Mouse (Mus musculus) B cell, adult 2 months (primary cell): ENCODE data around the gene Cldn4.
A peak's percentile ranks its signal among the peaks of the same experiment; 100 is the strongest.

Experiments used
- DNase-seq, 2 experiments: peaks; one replicate each; pipeline ENCODE4 v3.0.0; 2022

Cldn4 gene

DNA sequence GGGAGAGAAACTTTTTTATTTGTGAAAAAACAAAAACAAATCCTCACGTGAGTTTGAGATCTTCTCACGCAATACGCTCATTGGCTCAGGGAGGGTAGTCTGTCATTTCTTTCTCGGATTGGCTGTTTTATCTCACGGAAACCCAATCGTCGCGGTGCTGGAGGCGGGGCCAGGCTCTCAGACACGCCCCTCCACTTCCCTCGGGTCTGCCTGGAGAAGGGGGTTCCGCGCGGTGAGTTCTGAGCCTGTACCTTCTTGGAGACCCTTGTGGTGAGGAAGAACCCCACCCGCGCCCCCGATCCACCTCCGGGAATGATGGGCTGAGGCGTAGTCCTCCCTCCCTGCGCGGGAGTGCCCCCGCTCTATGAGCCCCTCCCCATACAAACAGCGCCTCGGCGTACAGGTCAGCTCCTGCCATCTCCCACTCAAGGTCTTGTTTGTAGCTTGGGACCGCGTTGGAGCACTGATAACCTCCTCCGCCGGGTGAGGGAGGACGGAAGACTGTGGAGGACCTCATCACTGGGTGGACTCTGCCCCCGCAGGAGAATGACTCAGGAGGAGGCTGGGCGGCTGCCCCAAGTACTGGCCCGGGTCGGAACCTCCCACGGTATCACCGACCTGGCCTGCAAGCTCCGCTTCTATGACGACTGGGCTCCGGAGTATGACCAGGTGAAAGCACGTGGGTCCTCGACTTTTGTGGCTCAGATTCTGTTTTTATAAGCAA, 14.4 kb downstream of the Cldn4 start, which contains the start of gene Mettl27:
Gene Mettl27, plus strand, starts transcription at position 190 of the 724 bp plus-strand sequence.
- DNase-seq: peak; percentile 88 to 89

DNA sequence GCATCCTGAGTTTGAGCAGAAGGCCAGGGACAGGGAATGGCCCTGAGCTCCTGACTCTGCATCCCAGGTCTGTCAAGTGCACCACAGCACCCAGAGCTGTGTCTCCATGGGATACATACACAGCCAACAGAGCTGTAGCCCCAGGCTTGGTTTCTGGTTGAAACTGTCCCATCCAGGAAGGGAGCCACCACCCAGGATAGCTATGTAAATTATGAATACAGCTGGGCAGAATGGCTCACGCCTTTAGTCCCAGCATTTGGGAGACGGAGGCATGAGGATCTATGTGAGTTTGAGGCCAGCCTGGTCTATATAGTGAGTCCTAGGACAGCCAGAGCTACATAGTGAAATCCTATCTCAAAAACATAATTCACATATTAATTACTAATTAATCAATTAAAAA, 16.7 kb downstream of the Cldn4 start:
- DNase-seq: no peak

DNA sequence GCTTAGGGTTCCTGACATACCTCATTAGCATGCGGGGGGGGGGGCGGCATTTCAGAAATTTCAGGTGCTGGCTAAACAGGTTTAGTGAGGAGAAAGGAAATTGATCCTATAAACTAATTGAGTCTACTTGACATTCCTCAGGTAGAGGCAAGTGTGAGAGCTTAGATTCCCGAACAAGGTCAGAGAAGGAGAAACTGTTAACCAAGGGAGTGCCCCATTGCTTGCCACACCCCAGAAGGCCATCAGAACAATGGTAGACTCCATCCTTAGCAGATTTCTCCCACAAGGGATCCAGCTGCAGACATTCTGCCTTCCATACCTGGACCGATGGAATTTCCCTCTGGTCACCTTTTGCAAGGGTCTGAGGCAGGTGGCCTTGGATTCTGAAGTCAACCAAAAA, 20.0 kb downstream of the Cldn4 start:
- DNase-seq: no peak

DNA sequence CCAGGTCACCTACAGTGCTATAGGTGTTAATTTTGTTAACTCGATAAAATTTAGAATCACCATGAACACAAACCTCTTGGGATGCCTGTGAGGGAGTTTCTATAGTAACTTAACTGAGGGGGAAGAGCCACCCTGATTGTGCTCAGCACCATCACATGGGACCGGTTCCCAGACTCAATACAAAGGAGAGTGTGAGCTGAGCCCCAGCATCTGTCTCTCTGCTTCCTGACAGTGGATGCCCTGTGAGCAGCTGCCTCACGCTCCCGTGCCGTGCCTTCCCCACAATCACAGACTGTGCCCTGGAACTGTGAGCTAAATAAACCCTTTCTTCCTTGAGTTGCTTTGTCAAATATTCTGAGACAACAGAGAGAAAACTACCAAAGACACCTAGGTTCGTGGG, 23.6 kb downstream of the Cldn4 start:
- no peak for DNase-seq

DNA sequence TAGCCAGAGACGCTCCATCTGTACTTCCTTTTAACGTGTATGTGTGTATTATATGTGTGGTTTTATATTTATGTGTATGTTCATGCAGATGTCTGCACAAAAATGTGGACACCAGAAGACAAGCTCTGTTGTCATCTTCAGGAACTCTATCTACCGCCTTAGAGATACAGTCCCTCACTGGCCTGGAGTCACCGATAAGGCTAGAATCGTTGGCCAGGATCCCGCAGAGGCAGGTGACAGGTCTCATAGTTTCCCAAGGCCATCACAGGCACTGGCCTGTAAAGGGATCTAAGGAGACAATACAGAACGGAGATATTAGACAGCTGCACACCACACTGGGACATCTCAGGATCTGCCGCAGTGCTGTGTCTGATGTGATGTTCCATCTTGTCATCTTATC, 25.6 kb downstream of the Cldn4 start:
- DNase-seq: no peak

DNA sequence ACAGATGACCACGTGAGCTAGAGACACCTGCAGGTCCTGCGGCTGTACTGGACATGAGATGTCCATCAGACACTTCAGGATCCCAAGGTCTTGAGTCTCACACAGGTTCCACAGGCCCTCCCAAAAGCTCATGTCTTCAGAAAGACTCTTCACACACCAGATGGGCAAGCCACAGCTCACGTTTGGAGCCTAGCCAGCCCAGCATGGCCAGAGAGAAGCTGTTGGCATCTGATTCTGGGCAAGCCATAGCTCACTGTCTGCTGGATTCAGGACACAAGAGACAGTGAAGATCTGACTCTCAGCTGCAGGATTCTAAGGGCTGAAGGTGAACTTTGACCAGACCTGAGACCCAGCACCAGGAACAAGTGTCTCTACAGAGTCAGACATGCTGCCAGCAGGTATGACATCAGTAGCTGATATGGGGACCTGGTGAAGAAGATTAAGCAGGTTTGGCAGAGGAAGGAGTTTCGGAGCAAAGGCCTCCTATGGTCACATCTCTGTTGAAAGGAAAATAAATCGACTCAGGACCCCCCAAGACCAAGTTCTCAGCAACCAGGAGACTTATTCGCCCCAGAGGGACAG, 26.5 kb downstream of the Cldn4 start:
- no peak for DNase-seq

DNA sequence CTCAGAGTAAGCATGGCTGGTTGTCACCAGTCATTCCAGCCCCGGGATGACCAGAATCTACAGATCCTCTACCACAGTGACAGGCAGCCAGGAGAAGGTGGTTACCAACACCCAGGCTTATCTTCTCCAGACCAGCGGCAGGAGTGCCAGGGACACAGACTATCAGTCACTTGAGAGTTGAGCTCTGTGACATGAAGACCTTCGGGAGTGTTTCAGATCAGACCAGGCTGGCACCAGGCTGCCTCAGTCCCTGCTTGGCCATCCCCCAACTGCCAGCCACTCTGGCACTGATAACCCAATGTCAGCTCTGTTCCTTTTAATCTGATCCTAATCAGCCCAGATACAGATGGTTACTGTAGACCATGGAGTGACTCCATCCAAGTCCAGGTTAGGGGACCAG, 27.6 kb downstream of the Cldn4 start:
- no peak for DNase-seq

DNA sequence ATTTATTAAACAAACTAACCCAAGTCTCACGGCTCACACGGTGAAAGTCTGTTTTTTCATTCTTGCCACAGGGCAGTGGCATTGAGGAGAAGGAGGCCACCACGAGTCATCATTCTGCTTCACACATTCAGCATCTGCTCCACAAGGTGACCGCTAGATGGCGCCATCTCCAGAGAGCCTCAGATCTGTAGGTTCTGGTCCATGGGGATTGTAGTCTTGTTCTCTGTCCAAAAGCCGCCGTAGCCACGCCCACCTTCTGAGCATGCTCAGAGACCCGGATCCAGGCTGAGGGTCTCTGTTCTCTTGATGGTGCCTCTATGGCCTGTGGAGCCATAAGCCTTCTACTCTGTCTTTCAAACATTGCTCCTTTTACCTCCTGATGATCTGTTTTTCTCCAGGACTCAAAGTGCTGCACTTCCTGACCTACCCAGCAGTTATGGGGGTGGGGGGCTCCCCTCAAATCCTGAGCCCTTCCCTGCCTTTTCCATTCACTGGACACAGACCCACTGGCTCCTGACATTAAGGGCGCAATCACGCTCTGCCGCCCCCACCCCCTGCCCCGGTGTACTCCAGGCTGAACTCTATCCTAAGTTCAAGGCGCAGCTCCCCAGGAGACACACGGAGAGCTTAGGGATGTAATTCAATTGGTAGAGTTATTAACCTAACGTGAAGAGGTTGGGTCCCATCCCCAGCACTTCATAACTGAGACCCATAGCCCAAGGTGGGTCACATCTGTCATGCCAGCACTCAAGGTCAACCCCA, 28.5 kb downstream of the Cldn4 start:
- DNase-seq: peak; percentile 65 to 67

DNA sequence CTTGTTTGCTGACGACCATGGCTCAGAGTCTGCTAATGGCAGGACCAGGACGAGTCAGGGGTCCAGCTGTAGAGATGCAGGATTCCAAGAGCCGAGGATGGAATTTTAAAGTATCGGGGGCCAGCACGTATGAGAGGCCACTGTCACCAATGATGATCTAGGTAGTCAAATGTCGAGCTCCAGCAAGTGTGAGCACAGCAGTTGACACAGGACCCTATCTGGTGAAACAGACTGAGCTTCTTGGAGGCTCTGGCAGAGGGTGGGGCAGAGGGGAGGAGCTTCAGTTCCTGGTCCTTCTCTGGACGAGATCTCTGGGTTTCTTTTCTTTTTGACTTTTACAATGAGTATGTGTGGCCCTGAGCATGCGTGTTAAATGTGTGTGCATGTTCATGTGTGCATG, 31.4 kb downstream of the Cldn4 start, which contains the start of gene Cldn13:
Gene Cldn13, minus strand, starts transcription at position 216 of the 400 bp plus-strand sequence.
- no peak for DNase-seq

DNA sequence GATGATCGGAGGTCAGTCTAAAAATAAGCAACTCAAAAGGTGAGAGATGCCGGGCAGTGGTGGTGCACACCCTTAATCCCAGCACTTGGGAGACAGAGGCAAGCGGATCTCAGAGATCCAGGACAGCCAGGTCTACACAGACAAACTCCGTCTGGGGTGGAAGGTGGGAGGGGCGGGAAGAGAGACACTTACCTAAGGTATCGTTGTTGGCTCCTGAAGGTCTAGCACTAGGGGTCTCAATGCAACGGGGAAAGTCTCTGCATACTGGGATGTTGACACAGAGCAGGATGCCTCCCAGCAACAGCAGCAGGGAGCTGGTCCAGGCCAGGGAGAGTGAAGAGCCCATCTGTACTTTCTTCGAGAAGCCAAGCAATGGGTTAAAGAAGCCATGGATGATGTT, 32.2 kb downstream of the Cldn4 start:
- DNase-seq: no peak

DNA sequence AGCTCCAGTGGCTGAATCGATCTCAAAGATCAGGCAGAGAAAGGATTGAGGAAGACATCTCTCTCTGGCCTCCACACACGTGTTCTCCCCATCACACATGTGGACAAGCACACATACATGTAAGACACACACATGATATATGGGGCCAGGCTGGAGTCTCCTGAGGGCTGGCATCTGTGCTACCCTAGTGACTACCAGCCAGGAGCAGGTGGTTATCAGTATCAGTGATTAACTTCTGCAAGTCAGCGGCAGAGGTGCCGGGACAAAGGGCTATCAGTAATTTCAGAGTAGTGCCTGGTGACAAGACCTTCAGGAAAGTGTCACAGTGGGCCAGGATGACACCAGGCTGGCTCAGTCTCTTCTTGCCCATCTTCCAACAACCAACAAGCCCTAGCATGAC, 33.0 kb downstream of the Cldn4 start:
- DNase-seq: no peak

DNA sequence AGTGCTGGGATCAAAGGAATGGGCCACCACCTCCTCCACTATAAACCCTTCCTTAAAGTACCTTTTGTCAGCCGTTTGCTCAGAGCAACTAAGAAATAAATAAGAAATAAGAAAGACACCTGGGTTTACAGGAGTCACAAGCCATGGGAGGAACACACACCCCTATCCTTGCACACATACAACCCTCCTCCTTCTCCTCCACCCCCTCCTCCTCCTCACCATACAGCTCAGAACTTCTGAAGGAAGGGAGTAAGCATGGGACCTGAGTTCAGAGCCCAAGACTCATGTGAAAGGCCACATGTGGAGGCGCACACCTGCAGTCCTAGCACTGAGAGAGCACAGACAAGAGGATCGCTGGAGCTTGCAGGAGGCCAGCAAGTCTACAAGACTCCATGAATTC, 33.4 kb downstream of the Cldn4 start:
- no peak for DNase-seq

DNA sequence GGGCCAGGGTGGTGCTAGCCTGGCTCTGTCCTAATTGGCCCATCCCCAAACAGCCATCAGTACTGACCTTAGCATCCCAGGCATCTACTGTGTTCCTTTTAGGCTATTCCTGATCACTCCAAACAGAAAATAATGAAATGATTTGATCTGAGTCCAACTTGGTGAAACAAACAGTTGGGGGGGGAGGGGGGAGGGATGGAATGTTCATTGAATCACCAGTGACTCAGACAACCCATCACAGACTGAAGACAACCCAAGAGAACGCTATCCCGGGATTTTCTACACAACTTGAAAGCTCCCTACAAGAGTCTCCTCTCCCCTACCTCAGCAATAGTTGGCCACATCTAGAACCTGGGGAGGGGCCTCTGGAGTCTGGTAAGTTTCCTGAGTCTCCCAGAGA, 34.8 kb downstream of the Cldn4 start:
- DNase-seq: no peak

DNA sequence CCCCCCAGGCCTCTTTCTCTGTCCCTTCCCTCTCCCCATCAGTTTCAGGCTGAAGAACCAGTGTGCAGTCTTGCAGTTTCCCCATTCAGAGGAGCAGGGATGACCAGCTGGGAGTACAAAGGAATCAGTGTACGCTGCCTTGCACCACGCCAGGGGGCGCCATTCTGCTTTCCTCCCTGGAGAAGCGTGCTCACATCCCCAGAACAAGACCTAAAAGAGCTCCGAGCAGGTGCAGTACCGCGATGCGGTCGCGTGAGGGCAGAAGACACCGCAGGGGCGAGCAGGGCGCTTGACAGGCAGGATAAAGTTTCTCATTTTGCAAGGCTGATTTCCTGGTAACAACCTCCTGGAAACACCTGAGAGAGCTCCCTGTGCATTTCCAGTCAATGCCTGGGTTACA, 39.6 kb downstream of the Cldn4 start:
- peak; percentile 72 to 75 for DNase-seq

DNA sequence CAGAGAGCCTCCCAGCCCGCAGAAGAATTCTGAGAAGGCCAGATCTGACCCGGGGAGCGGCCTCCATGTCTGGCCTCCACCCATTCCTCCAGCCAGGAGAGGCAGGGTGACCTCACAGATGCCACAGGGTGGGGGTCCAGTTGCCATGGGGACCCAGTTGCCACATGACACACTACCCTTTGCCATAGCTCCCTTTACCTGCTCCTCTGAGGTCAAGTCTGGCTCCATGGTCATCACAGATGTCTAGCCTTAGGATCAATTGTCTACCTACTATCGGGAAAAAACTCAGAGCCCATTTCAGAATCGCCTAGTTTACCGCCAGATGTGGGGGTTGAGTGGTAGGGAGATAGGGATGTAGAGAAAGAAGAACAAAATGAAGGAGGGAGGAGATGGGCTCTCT, 40.1 kb downstream of the Cldn4 start, which contains the start of gene Tmem270:
Gene Tmem270, minus strand, starts transcription at position 101 of the 400 bp plus-strand sequence.
- no peak for DNase-seq

DNA sequence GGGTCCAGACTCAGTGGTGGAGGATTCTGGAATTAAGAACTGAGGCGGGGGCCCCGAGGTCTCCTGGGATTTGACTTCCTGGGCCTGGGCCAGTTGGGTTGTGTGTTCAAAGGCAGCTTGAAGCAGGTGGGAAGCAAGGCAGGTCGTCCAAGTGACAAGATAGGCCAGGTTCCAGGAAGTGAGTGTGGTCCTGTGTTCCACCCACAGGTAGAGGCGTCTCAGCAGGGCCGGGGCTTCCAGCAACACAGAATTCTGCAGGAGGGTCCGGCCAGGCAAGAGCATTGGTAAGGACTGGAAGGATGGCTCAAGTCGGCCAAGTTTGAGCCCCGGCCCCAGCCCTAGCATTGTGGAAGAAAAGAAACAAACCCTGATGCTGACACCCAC, 45.1 kb downstream of the Cldn4 start:
- no peak for DNase-seq

DNA sequence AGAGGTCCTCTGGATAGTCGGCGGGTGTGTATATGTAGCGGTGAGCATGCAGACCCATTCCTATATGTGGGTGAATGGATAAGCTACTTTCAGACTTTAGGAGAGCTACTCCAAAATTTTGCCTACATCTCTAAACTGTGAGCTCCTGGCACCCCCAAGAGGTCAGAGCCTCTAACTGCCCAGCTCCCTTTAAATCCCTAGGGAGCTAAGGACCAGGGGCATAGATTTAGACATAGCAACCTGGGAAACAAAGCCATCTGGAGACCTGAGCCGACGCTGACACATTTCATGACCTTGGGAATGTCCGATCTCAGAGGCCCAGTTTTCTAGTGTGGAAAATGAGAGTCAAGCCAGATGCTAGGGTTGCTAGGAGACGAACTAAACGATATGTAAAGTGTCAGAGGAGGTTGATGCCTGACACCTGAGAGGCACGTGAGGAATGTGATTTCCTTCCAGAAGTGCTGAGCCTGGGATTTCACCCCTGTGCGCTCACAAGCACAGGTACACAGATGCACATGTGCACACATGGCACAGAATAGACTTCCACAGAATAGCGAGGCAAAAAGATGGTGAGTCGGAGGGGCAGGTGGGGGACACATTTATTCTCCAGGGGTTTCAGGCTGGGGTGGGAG, 45.6 kb downstream of the Cldn4 start:
- no peak for DNase-seq

DNA sequence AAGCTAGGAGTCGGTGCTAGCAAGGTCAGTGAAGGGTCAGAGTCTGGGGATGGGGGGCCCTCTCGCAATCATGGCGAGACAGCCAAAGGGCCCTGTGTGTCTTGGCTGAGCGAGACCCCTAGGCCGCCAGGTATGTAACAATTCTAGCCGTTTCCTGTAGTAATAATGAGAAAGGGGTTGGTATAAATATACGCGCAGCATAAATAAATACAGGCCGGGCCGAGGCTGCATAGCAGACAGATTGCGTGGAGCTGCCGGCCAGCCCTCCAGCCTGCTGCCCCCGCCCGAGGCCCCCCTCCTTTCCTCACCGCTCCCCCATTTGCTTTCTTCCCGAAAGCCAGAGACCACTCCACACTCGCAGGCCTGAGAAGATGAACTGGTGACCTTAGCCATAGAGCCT, 49.1 kb downstream of the Cldn4 start:
- DNase-seq: no peak

DNA sequence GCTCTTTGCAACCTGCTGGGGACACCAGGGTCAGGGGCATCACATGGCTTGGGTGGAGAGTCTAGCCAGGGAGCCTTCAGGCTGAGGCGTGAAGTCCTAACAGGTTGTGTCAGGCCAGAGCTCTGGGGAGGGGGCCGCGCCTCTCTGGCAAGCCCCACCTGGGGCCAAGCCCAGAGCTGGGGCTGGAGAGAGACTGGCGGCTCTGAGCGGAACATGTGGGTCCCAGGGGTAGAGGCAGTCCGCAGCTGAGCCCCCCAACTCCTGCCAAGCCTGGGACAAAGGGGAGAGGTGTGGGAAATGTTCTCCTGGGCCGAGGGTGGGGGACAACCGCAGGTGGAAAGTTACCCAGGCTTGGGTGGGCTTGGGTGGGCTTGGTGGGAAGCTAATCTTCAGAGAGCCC, 49.8 kb downstream of the Cldn4 start:
- no peak for DNase-seq

DNA sequence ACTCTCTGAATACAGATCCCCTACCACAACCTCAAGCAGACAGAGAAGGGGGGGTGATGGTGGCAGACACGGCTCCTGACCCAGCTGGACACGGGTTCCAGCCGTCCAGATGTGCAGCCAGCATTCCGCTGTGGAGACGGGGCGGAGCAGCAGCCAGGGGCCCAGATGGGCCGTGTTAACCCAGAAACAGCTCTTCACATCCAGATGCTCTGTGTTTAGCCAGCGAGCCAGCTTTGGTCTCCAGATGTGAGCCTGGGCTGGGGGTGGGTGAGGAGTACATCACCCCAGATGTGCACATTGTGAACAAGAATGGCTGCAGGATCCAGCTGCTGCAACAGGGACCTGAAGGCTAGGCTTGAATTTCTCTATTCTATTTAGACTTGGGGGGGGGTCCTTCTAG, 51.4 kb downstream of the Cldn4 start:
- no peak for DNase-seq
